Mouse (Mus musculus) stomach, embryonic 14.5 days (tissue): ENCODE measurements around the gene Pvalb. TPM values are rescaled to one million over a fixed set of nuclear protein-coding genes. Genes with fewer than 3 reads are reported as not detected.

Source experiments
- ATAC-seq: fragments of 200-750 bp; cut with Nextera tagmentation; 2 replicates; pipeline ENCODE4 v1.8.0; 2017; ENCODE audit warnings: low read depth, moderate TSS enrichment; ENCODE audit not compliant: insufficient number of reproducible peaks, insufficient read depth, low FRiP score
- H3K27ac ChIP-seq: fragments of 300-500 bp; sonication (generic); 2 replicates; pipeline ENCODE4 v1.5.1; 2014; ENCODE audit warnings: mild to moderate bottlenecking, low read length, moderate library complexity, mixed read lengths
- H3K27me3 ChIP-seq: fragments of 300-500 bp; sonication (generic); 2 replicates; pipeline ENCODE4 v1.6.1; 2014; ENCODE audit warnings: low read length, control low read depth, mixed read lengths; ENCODE audit not compliant: control insufficient read depth, insufficient read depth
- H3K36me3 ChIP-seq: fragments of 300-500 bp; sonication (generic); 2 replicates; pipeline ENCODE4 v1.6.1; 2014; ENCODE audit warnings: mild to moderate bottlenecking, control low read depth, low read length, moderate library complexity, mixed read lengths; ENCODE audit not compliant: control insufficient read depth, insufficient read depth
- H3K4me1 ChIP-seq: fragments of 300-500 bp; sonication (generic); 2 replicates; pipeline ENCODE4 v1.6.1; 2014; ENCODE audit warnings: low read length, control low read depth, mixed read lengths; ENCODE audit not compliant: control insufficient read depth, insufficient read depth
- H3K4me2 ChIP-seq: fragments of 300-500 bp; sonication (generic); replicated peaks from 2 replicates; pipeline ENCODE4 v1.6.1; 2014; ENCODE audit warnings: low read depth, low read length, control low read depth
- H3K4me3 ChIP-seq: fragments of 300-500 bp; sonication (generic); 2 replicates; pipeline ENCODE4 v1.5.1; 2014; ENCODE audit warnings: low read depth, low read length, control low read depth
- H3K9ac ChIP-seq: fragments of 300-500 bp; sonication (generic); replicated peaks from 2 replicates; pipeline ENCODE4 v1.6.1; 2014; ENCODE audit warnings: low read depth, mild to moderate bottlenecking, control low read depth, low read length, moderate library complexity, mixed read lengths
- H3K9me3 ChIP-seq: fragments of 300-500 bp; sonication (generic); 2 replicates; pipeline ENCODE4 v1.6.1; 2016; ENCODE audit warnings: low read depth, low read length, control low read depth; ENCODE audit not compliant: control insufficient read depth
- WGBS: fragments of 180-500 bp; shearing (Covaris S2); extraction: QIAGEN DNeasy Blood & Tissue Kit; methylation state at CpG from one replicate; pipeline ENCODE4 v1.1.7; 2014; 5-methylcytosine and 5-hydroxymethylcytosine counted together
- polyA plus RNA-seq: library from polyadenylated mRNA; unstranded; fragments of >200 nt; fragmentation: Nextera tagmentation; extraction: Ambion mirVana; gene quantifications from 2 replicates; pipeline ENCODE4 v1.2.1, GENCODE M21; 2014

Gene Pvalb
- polyA plus RNA-seq, 1 experiment from 2014 or later = not detected

- H3K9ac ChIP-seq = no peak overlapping the region
- no peaks in the 10 kb centered on the region for H3K4me1 ChIP-seq
- H3K4me3 ChIP-seq = no peak overlapping the region
- no peak for ATAC-seq
- no peaks in the 10 kb centered on the region for H3K27me3 ChIP-seq
- no peak overlapping the region for H3K4me2 ChIP-seq
- no peaks in the 10 kb centered on the region for H3K9me3 ChIP-seq
- WGBS = 55% methylated on average over 11 of the region's 11 CpGs
- H3K36me3 ChIP-seq = no peaks in the 10 kb centered on the region
- no peak overlapping the region for H3K27ac ChIP-seq
Measured at GRCm38 (mm10) chr15:78241335-78241734, 35.1 kb upstream of the Pvalb start.

GRCm38 (mm10) chr15:78239956-78240617 is 33.9 kb upstream of the Pvalb start:
- no peaks in the 10 kb centered on the region for H3K36me3 ChIP-seq
- no peak overlapping the region for H3K9ac ChIP-seq
- no peak overlapping the region for H3K4me2 ChIP-seq
- H3K4me3 ChIP-seq = no peak overlapping the region
- no peaks in the 10 kb centered on the region for H3K9me3 ChIP-seq
- no peak for ATAC-seq
- no peak overlapping the region for H3K27ac ChIP-seq
- H3K4me1 ChIP-seq = no peaks in the 10 kb centered on the region
- H3K27me3 ChIP-seq = no peaks in the 10 kb centered on the region
- 63% methylated on average over 14 of the region's 14 CpGs for WGBS

- no peak overlapping the region for H3K4me2 ChIP-seq
- no peak overlapping the region for H3K4me3 ChIP-seq
- no peak overlapping the region for H3K27ac ChIP-seq
- no peaks in the 10 kb centered on the region for H3K4me1 ChIP-seq
- no peaks in the 10 kb centered on the region for H3K9me3 ChIP-seq
- no peaks in the 10 kb centered on the region for H3K27me3 ChIP-seq
- H3K9ac ChIP-seq = no peak overlapping the region
- 25% methylated on average over 10 of the region's 10 CpGs for WGBS
- H3K36me3 ChIP-seq = no peaks in the 10 kb centered on the region
- no peak for ATAC-seq
Measured at GRCm38 (mm10) chr15:78239453-78239852, 33.3 kb upstream of the Pvalb start.

- no peak for ATAC-seq
- no peaks in the 10 kb centered on the region for H3K9me3 ChIP-seq
- H3K27ac ChIP-seq = no peak overlapping the region
- no peak overlapping the region for H3K4me3 ChIP-seq
- H3K36me3 ChIP-seq = no peaks in the 10 kb centered on the region
- 72% methylated on average over 5 of the region's 5 CpGs for WGBS
- H3K27me3 ChIP-seq = no peaks in the 10 kb centered on the region
- no peak overlapping the region for H3K9ac ChIP-seq
- 0 out of 2 replicates have a peak, but pooled peaks cover 5% of the 10 kb centered on the region for H3K4me1 ChIP-seq
- H3K4me2 ChIP-seq = no peak overlapping the region
Measured at GRCm38 (mm10) chr15:78234823-78235509, 28.8 kb upstream of the Pvalb start.

- Histone ChIP-seq H3K9ac (no peak overlapping the region), H3K27me3 (no peaks in the 10 kb centered on the region), H3K4me2 (peak overlapping the region; percentile 16; the same call in 1 of the 2 replicates), H3K9me3 (no peaks in the 10 kb centered on the region), H3K27ac (peak overlapping the region; percentile 6; the same call in 1 of the 2 replicates), H3K4me1 (0 out of 2 replicates have a peak, but pooled peaks cover 5% of the 10 kb centered on the region), H3K36me3 (no peaks in the 10 kb centered on the region), H3K4me3 (no peak overlapping the region)
- ATAC-seq = no peak
- 10% methylated on average over 13 of the region's 13 CpGs for WGBS
Measured at GRCm38 (mm10) chr15:78231346-78232331, 25.4 kb upstream of the Pvalb start.

- H3K4me3 ChIP-seq = no peak overlapping the region
- no peak overlapping the region for H3K4me2 ChIP-seq
- 0 out of 2 replicates have a peak, but pooled peaks cover 5% of the 10 kb centered on the region for H3K4me1 ChIP-seq
- 77% methylated on average over 12 of the region's 12 CpGs for WGBS
- no peaks in the 10 kb centered on the region for H3K36me3 ChIP-seq
- H3K27ac ChIP-seq = no peak overlapping the region
- no peak overlapping the region for H3K9ac ChIP-seq
- ATAC-seq = no peak
- H3K27me3 ChIP-seq = no peaks in the 10 kb centered on the region
- H3K9me3 ChIP-seq = no peaks in the 10 kb centered on the region
Measured at GRCm38 (mm10) chr15:78227816-78228215, 21.6 kb upstream of the Pvalb start.

- Histone ChIP-seq H3K4me3 (no peak overlapping the region), H3K27me3 (no peaks in the 10 kb centered on the region), H3K9ac (no peak overlapping the region), H3K4me1 (no peaks in the 10 kb centered on the region), H3K4me2 (no peak overlapping the region), H3K9me3 (no peaks in the 10 kb centered on the region), H3K36me3 (no peaks in the 10 kb centered on the region), H3K27ac (no peak overlapping the region)
- no peak for ATAC-seq
- 81% methylated on average over 9 of the region's 9 CpGs for WGBS
Measured at GRCm38 (mm10) chr15:78215269-78215668, 9.1 kb upstream of the Pvalb start.

- Histone ChIP-seq H3K27me3 (no peaks in the 10 kb centered on the region), H3K9ac (no peak overlapping the region), H3K4me1 (no peaks in the 10 kb centered on the region), H3K4me3 (no peak overlapping the region), H3K36me3 (no peaks in the 10 kb centered on the region), H3K4me2 (no peak overlapping the region), H3K27ac (no peak overlapping the region), H3K9me3 (no peaks in the 10 kb centered on the region)
- ATAC-seq = no peak
- 80% methylated on average over 8 of the region's 8 CpGs for WGBS
Measured at GRCm38 (mm10) chr15:78211367-78211766, 5.2 kb upstream of the Pvalb start.
